Mouse (Mus musculus): ENCODE results near the gene Supt3. TPM values are rescaled to one million over a fixed set of nuclear protein-coding genes. Genes with fewer than 3 reads are reported as not detected.
A peak's percentile ranks its signal among the peaks of the same experiment; 100 is the strongest.

The Supt3 gene
- polyA plus RNA-seq, 3 experiments from 2014 or later = 15.4 to 27.4 (median 18.5) TPM

DNA sequence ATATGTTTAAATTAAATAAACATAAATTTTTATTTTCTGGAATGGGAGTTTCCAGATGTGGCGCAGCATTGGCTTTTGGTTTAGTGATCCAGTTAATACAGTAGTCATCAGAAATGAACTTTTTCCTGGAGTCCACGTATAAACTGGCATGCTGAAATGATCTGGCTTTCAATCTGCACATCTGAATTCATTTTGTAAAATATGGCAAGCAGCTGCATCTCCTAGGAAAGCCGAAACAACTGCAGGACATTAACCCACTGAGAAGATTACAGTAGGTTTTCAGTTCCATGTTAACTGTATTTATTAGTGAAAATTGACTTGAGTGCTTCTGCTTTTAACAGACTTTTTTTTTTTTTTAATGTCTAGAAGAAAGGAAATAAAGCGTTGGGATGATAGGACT, 5.4 kb downstream of the Supt3 start:
- ATAC-seq = no peak

DNA sequence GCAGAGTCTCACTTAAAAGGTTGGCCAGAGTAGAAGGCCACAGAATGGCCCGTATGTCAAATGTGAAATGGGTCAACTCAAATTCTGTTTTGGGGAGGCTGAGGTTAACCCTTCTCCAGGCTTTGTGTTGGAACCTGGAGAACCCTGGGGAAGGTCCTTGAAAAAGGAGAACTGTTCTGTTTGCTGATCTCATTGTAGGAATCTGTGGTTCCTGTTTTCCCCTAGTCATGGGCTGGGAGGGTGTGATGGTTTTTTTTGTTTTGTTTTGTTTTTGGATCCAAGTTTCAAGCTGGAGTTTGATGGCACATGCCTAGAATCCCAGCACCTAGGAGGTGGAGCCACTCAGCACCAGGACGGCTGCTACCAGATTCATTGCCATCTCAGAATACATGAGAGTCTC, 6.2 kb downstream of the Supt3 start:
- no peak for ATAC-seq

GRCm38 (mm10) chr17:44788982-44789747, 12.2 kb downstream of the Supt3 start:
- ATAC-seq = no peak

DNA sequence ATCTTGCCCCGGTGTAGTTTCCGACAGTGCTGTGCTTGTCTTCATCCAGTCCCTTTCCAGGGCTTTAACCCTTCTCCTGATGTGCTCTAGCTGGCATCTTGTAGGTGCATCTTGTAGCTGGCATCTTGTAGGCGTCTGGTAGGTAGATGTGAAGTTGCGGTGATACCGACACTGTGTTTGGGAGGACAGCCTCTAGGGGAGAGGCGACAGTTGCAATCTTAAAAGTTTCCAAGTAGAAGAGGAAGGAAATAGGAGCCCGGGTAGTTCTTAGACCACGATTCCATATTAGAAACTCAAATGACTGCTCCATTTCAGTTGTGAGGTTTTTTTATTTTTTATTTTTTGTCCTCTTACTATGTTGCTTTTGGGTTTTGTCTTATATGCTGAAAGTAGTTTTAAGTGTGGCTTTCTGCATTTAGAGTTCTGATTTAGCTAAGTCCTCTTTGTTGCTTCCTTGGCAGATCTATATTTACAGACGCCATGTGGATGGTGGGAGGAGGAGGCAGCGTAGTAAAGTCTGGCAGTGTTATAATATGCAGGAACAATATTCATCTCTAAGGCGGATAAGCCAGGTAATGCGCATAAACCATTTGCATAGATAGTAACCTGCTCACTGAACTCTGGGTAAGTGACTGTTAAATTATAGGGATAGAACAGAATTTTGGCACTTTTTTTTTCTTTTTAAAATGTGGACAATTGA, 15.4 kb downstream of the Supt3 start:
- no peak for ATAC-seq

- ATAC-seq = no peak
Observed at GRCm38 (mm10) chr17:44797331-44797730, 20.4 kb downstream of the Supt3 start.

GRCm38 (mm10) chr17:44807031-44807430, 30.1 kb downstream of the Supt3 start:
- no peak for ATAC-seq

GRCm38 (mm10) chr17:44814508-44815175, 37.7 kb downstream of the Supt3 start, which contains the start of gene Runx2:
Gene Runx2, minus strand, starts transcription at chr17:44814797.
- no peak for ATAC-seq

- ATAC-seq = peak; percentile 68
Observed at GRCm38 (mm10) chr17:44818825-44819224, 41.9 kb downstream of the Supt3 start.

- ATAC-seq = no peak
Observed at GRCm38 (mm10) chr17:44819816-44820215, 42.9 kb downstream of the Supt3 start.

DNA sequence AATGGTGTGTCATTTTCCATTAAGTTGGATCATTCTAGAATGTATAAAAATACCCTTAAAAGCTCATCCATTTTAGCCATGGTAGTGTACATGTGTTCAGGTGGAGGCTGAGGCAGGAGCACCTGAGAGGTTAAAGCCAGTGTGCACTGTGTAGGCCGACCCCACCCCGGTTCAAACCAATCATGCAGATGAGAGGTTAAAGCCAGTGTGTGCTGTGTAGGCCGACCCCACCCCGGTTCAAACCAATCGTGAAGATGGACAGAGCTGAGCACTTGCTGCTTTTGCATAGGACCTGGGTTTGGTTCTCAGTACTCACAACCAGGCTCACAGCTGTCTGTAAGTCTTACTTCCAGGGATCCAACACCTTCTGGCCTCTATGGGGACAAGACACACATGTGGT, 45.0 kb downstream of the Supt3 start:
- no peak for ATAC-seq

DNA sequence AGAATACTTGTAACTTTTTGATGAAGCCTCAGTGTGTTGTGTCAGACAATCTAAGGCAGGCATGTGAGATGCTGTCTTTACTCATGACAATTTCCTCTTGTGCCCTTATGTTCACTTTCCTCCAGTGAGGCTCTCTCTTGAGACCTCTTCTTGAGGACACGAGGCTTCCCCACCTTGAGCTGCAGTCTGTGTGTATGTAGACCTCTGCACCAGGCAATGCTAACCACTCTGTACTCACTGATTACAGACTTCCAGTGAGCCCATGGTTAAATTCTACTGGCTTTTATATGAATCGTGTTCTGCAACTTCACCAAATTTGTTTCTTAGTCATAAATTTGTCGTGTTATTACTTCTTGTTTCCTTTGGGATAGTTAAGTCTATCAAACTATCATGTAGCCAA, 50.2 kb downstream of the Supt3 start:
- no peak for ATAC-seq

DNA sequence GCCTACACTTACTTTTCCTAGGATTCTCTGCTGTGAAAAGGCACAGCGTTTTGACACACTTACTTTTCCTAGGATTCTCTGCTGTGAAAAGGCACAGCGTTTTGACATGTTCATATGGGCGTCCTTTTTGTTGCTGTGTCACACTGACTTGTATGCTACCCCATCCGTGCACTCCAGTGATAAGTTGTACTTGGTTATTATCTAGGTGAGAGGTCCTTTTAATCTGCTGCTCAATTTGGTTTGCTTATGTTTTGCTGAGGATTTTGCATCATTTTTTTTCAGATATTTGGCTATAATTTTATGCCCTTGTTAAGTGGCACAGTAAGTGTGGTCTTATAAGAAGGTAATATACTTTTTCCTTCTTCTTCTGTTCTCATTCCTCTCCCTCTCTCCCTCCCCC, 51.0 kb downstream of the Supt3 start:
- ATAC-seq = no peak

- ATAC-seq = no peak
Observed at GRCm38 (mm10) chr17:44829587-44829986, 52.6 kb downstream of the Supt3 start.

DNA sequence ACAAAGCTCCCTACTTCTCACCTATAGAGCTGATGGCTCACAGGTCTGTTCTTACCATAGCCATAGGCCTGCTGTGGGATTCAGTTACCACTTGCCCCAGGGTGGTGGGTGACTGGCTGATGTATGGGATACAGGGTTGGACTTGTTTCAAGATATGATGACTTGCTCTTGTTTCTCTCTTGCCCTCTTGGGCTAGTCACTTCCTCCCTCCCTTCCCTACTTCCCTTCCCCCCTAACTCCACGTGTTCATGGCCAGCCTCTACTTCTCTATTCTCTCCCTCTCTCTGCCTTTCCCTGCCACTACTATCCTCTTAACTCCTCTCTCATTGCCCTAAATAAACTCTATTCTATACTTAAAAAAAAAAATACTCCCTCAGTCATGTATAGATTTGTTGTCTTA, 54.2 kb downstream of the Supt3 start:
- ATAC-seq = no peak

DNA sequence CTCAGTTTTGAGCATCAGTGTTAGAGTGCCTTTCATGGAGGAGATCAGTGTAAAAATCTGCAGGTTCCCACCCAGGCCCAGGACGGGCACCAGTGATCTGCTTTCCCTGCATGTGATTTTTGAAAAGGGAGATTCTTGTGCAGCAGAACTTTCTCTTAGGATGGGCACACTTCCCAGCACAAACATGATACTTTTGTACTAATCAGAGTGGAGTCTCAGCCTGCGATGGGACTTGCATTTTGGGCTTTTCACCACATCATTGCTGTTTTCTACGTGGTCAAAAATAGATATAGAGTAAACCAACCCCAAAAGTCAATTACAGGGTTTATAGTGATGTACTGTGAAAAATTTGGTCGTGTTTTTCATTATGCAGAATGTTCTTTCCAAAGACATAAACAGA, 65.2 kb downstream of the Supt3 start:
- ATAC-seq = no peak

GRCm38 (mm10) chr17:44863165-44863564, 86.2 kb downstream of the Supt3 start:
- no peak for ATAC-seq

DNA sequence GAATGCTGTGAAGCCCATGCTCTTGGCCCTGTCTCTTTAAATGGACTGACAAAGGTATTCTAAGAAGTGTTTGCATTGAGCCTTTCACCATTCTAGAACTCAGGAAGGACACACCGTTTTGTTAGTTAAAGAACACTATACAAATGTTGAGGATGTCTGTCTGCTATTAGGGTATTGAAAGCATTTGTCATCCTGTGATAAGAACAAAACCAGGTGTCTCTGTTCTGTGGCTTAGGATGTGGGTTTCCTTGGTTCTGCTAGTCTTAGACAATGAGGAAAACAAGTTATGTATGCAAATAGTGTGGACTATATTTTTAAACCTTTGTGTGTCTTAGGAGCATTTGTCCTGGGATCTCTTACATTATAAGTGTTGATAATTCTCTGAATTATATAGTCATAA, 116.6 kb downstream of the Supt3 start:
- ATAC-seq = peak; percentile 91

DNA sequence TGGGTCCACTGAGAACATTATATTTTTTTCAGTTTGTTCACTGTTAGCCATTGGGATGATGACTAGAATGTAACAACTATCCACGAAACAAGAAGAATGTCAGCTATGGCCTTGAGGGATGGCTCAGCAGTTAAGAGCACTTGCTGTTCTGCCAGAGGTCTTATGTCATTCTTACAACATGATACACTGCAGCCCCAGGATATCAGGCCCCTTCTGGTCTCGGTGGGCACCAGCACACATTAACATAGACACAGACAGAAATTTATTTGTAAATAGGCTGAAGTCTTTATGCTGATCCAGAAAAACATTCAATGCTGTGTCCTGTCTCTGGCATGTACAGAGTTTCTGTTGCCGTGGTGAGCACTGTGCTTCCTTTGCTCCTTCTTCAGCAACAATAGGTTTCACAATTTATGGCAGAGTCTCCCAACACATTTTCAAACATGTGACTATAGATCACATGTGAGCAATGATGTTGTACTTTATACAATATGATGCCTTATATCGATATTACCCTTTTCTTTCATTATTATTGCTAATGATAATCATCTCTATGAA, 166.7 kb downstream of the Supt3 start:
- ATAC-seq = no peak

- ATAC-seq = no peak
Observed at GRCm38 (mm10) chr17:44945333-44945732, 168.4 kb downstream of the Supt3 start.

GRCm38 (mm10) chr17:44948321-44948720, 171.4 kb downstream of the Supt3 start:
- ATAC-seq = no peak

GRCm38 (mm10) chr17:44956671-44957070, 179.7 kb downstream of the Supt3 start:
- ATAC-seq = no peak

- no peak for ATAC-seq
Observed at GRCm38 (mm10) chr17:44963051-44963798, 186.3 kb downstream of the Supt3 start.

GRCm38 (mm10) chr17:44967186-44967585, 190.2 kb downstream of the Supt3 start:
- ATAC-seq = no peak

All from inflammation-experienced regulatory T-cells, adult 6 months (primary cell).